Mouse (Mus musculus) CH12.LX (cell line): ENCODE results near the gene Tdrd3.
A peak's percentile ranks its signal among the peaks of the same experiment; 100 is the strongest.

Experiments
- CTCF ChIP-seq, 2 experiments: IDR thresholded peaks in 1 of 2; conservative IDR thresholded peaks in 1 of 2; 2 replicates each; pipeline ENCODE4 v1.5.1; 2011 to 2012; ENCODE audit warnings: low read depth in 2 of 2, low read length in 2 of 2, improper control_type of control experiment in 1 of 2, inconsistent platforms in 1 of 2, mild to moderate bottlenecking in 1 of 2, moderate library complexity in 1 of 2
- EP300 ChIP-seq: IDR thresholded peaks from 2 replicates; pipeline ENCODE4 v1.6.1; 2011; ENCODE audit warnings: low read length, improper control_type of control experiment
- ZMIZ1 ChIP-seq: IDR thresholded peaks from 2 replicates; pipeline ENCODE4 v1.6.1; 2012; ENCODE audit warnings: low read depth, mild to moderate bottlenecking, inconsistent platforms, low read length, improper control_type of control experiment

DNA sequence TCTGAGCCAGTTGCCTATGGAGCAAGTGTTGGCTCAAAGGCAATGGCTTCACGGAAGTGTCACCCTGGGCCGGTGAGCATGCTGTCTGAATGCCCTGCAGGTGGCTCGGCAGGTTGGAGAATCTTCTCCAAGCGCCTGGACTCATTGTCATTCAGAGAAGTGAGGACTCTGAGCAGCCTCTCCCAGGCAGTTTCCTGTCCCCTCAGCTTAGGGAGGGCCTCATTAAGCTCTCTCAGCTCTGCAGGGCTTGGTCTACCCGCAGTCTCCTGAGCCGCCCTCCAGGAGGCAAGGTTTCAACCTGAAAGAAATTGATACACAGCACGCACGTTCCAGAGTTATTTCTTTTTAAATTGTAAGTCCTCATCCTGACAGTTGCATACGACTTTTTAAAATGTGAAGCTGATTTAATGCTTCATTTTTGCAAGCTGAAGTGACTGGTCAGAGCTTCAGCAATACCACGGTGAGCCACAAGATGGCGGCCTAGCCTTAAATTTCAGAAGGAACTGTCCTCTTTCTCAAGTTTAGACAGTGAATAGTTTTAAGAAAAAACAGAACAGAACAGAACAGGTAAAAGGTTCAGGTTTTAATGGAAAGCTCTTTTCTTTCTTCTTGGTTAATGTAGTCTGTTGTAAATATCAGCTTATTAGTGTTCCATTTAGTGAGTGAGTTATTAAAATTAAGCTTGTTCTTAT lies 47.7 kb downstream of the Tdrd3 start:
- peak; percentile 83 to 85 for TF ChIP-seq CTCF (conservative IDR thresholded peaks at IDR 0.05 in 1 of 2, IDR thresholded peaks at IDR 0.05 in 1 of 2; ENCODE audit: low read depth in 2 of 2, low read length in 2 of 2)
- no peak for TF ChIP-seq ZMIZ1
- TF ChIP-seq EP300 = no peak
